Mouse (Mus musculus): ENCODE measurements at regions not wholly inside any gene's neighbourhood (a gene's known extent, or its start where the extent isn't known, plus 50 kb on each side); places are given as distances from the start of the nearest gene placed in this dataset.

DNA sequence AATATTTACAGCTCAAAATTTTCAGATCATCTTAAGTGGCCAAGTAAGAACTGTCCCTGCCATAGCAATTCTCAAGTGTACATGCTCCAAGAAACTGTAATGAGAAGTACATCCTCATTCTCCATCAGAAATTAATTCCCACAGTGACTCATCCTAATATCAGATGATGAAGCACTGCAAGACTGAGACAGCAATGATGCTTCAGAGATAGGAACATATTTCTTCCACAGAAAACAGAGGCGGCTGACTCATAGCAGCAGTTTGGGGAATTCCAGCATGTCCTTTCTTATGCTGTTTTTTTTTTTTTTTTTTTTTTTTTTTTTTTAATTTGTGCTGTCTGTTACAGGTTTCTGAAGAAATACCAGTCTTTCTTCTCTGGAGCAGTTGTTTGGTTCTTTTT is 865.3 kb upstream of the Ndn start:
- TF ChIP-seq CTCF (IDR thresholded peaks at IDR 0.05; ENCODE audit: borderline replicate concordance, extremely low read depth, insufficient read depth, insufficient read length): no peak
- no peak for TF ChIP-seq POLR2A (IDR thresholded peaks at IDR 0.05; ENCODE audit: borderline replicate concordance, extremely low read depth, insufficient read depth, insufficient read length, poor library complexity, severe bottlenecking)

Data from brain, embryonic 14.5 days (tissue).